Mouse (Mus musculus) neural tube, embryonic 15.5 days (tissue): ENCODE measurements around the gene Olfr723. TPM values are rescaled to one million over a fixed set of nuclear protein-coding genes. Genes with fewer than 3 reads are reported as not detected.
"Not testable (repeated sequence)": the region's sequence is repeated elsewhere in the genome, so short reads cannot be mapped to it uniquely, and the experiment has no call there.

Experiments used
- ATAC-seq: fragments of 200-750 bp; cut with Nextera tagmentation; 2 replicates; pipeline ENCODE4 v1.8.0; 2017; ENCODE audit warnings: mild to moderate bottlenecking, moderate TSS enrichment, moderate library complexity; ENCODE audit not compliant: low FRiP score
- H3K27ac ChIP-seq: fragments of 300-500 bp; sonication (generic); replicated peaks from 2 replicates; pipeline ENCODE4 v1.5.1; 2015; ENCODE audit warnings: mild to moderate bottlenecking, inconsistent platforms
- H3K27me3 ChIP-seq: fragments of 300-500 bp; sonication (generic); replicated peaks from 2 replicates; pipeline ENCODE4 v1.6.1; 2015; ENCODE audit warnings: inconsistent platforms
- H3K36me3 ChIP-seq: fragments of 300-500 bp; sonication (generic); 2 replicates; pipeline ENCODE4 v1.6.1; 2015; ENCODE audit warnings: inconsistent platforms
- H3K4me1 ChIP-seq: fragments of 300-500 bp; sonication (generic); 2 replicates; pipeline ENCODE4 v1.6.1; 2015; ENCODE audit warnings: inconsistent platforms
- H3K4me2 ChIP-seq: fragments of 300-500 bp; sonication (generic); 2 replicates; pipeline ENCODE4 v1.6.1; 2015; ENCODE audit warnings: inconsistent platforms, mild to moderate bottlenecking, moderate library complexity
- H3K4me3 ChIP-seq: fragments of 300-500 bp; sonication (generic); replicated peaks from 2 replicates; pipeline ENCODE4 v1.5.1; 2015; ENCODE audit warnings: mild to moderate bottlenecking, inconsistent platforms
- H3K9ac ChIP-seq: fragments of 300-500 bp; sonication (generic); replicated peaks from 2 replicates; pipeline ENCODE4 v1.6.1; 2015; ENCODE audit warnings: mild to moderate bottlenecking, inconsistent platforms
- H3K9me3 ChIP-seq: fragments of 300-500 bp; sonication (generic); replicated peaks from 2 replicates; pipeline ENCODE4 v1.6.1; 2016; ENCODE audit warnings: inconsistent platforms
- WGBS: fragments of 180-500 bp; shearing (Covaris S2); methylation state at CpG from one replicate; pipeline ENCODE4 v1.1.7; 2015; ENCODE audit warnings: mixed read lengths; 5-methylcytosine and 5-hydroxymethylcytosine counted together
- polyA plus RNA-seq: library from polyadenylated mRNA; unstranded; fragments of >200 nt; fragmentation: Nextera tagmentation; extraction: Ambion mirVana; gene quantifications from 2 replicates; pipeline ENCODE4 v1.2.1, GENCODE M21; 2015

The Olfr723 gene
- polyA plus RNA-seq, result not detected in 2 replicates

DNA sequence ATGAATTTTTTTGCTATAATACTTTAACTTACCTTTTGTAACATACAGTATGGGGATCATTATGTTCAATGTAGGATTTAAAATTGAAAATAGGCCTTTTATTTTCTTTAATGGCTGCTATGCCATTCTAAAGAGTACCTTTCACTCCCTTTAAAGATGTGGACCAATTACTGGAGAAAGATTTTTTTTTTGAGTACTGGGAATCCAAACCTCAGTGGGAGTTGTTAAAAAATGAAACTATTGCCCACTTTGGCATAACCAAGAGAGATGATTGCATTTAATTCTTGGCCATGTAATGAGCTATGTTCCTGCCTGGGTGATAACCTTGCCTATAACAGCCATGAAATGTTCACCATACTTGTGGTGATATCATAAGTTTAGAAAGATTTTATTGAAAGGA is at the start of gene Olfr723:
Gene Olfr723 (minus strand): TSS at position 101 of the 400 bp plus-strand sequence.
- H3K4me1 ChIP-seq, H3K9ac ChIP-seq, H3K4me3 ChIP-seq, H3K9me3 ChIP-seq, H3K36me3 ChIP-seq, H3K27me3 ChIP-seq, H3K27ac ChIP-seq, ATAC-seq, H3K4me2 ChIP-seq: not testable (repeated sequence)

- ATAC-seq, H3K27ac ChIP-seq, H3K36me3 ChIP-seq, H3K4me2 ChIP-seq, H3K9me3 ChIP-seq, H3K4me1 ChIP-seq, H3K27me3 ChIP-seq, H3K4me3 ChIP-seq, H3K9ac ChIP-seq: not testable (repeated sequence)
- WGBS, result 78% methylated on average over 1 of the region's 1 CpGs
Observed at GRCm38 (mm10) chr14:49963174-49963573, 31.6 kb upstream of the Olfr723 start, which contains the start of gene Olfr724. Gene Olfr724, minus strand, starts transcription at chr14:49963274.

DNA sequence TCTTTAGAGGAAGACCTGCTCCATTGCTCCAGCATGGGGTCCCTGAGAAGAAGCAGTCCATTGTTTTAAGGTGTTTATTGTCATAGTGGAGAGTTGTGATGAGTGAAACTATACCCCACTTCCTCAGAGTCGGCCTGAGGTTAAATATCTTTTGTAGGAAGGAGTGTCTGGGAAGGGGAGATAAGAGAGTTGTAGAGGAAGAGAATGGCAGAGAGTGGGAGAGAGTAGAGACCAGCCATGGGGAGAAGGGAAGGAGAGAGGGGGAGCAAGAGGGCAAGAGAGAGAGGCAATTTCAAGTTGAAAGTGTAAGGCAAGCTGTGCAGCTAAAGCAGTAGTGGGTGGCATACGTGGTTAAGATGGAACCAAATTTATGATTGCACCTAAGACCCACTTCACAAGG is 24.3 kb upstream of the Olfr723 start:
- Histone ChIP-seq H3K4me3 (no peak overlapping the region), H3K4me2 (no peak overlapping the region), H3K27ac (no peak overlapping the region), H3K36me3 (no peaks in the 10 kb centered on the region), H3K4me1 (no peaks in the 10 kb centered on the region), H3K27me3 (no peaks in the 10 kb centered on the region), H3K9me3 (no peaks in the 10 kb centered on the region), H3K9ac (no peak overlapping the region)
- ATAC-seq, result no peak
- WGBS, result 57% methylated on average over 2 of the region's 2 CpGs

- Histone ChIP-seq H3K4me2 (no peak within 1 kb of the TSS), H3K9ac (no peak within 1 kb of the TSS), H3K9me3 (no peaks in the 10 kb centered on the region), H3K4me1 (no peaks in the 10 kb centered on the region), H3K27me3 (no peaks in the 10 kb centered on the region), H3K4me3 (no peak within 1 kb of the TSS), H3K27ac (no peak within 1 kb of the TSS), H3K36me3 (no peaks in the 10 kb centered on the region)
- no peak for ATAC-seq
Observed at GRCm38 (mm10) chr14:49901899-49902298, 29.7 kb downstream of the Olfr723 start, which contains the start of gene Olfr722. Gene Olfr722, minus strand, starts transcription at chr14:49901999.

Other genes with a start within 250 kb of the Olfr723 start
- 22.9 and 25.8 TPM in 2 replicates for gene Armh4, start 148.4 kb downstream of the Olfr723 start, polyA plus RNA-seq
- gene Olfr722, start 29.8 kb downstream of the Olfr723 start, polyA plus RNA-seq, result not detected in 2 replicates
- not detected in 2 replicates for gene Olfr724, start 31.5 kb upstream of the Olfr723 start, polyA plus RNA-seq
- gene Olfr725, start 108.6 kb upstream of the Olfr723 start, polyA plus RNA-seq, result not detected in 2 replicates
- not detected in 2 replicates for gene Olfr726, start 159.2 kb upstream of the Olfr723 start, polyA plus RNA-seq
- not detected in 2 replicates for gene Olfr727, start 191.4 kb upstream of the Olfr723 start, polyA plus RNA-seq
- not detected in 2 replicates for gene Olfr728, start 210.9 kb upstream of the Olfr723 start, polyA plus RNA-seq
- not detected in 2 replicates for gene Olfr729, start 221.1 kb upstream of the Olfr723 start, polyA plus RNA-seq